Mouse (Mus musculus) CH12.LX (cell line): Measurements from ENCODE around the gene Nt5m. TPM values are rescaled to one million over a fixed set of nuclear protein-coding genes. Genes with fewer than 3 reads are reported as not detected.

Experiments used
- DNase-seq: peaks from one replicate; pipeline ENCODE4 v3.0.0-alpha.2; 2013; ENCODE audit errors: extremely low read depth
- H3K27ac ChIP-seq: 2 replicates; pipeline ENCODE4 v1.5.1; 2012; ENCODE audit warnings: low read depth, mild to moderate bottlenecking, control low read depth, moderate library complexity; ENCODE audit not compliant: insufficient read depth
- H3K27me3 ChIP-seq: replicated peaks from 2 replicates; pipeline ENCODE3; 2012; ENCODE audit warnings: inconsistent platforms
- H3K36me3 ChIP-seq, 2 experiments: replicated peaks in 1 of 2; 2 replicates each; pipeline versions ENCODE3 to v1.6.1; 2012; ENCODE audit warnings: inconsistent platforms in 1 of 2, low read length in 1 of 2, mild to moderate bottlenecking in 1 of 2, mixed read lengths in 1 of 2, moderate library complexity in 1 of 2; ENCODE audit not compliant: control insufficient read depth in 1 of 2, insufficient read depth in 1 of 2
- H3K4me1 ChIP-seq, 2 experiments: 2 replicates each; pipeline ENCODE4 v1.6.1; 2012; ENCODE audit warnings: inconsistent platforms in 1 of 2, moderate library complexity in 1 of 2; ENCODE audit not compliant: insufficient read depth in 2 of 2, control insufficient read depth in 1 of 2
- H3K4me2 ChIP-seq: 2 replicates; pipeline ENCODE4 v1.6.1; 2012; ENCODE audit warnings: low read depth, mild to moderate bottlenecking, control low read depth; ENCODE audit not compliant: poor library complexity, insufficient read depth, severe bottlenecking
- H3K4me3 ChIP-seq, 3 experiments: fragments of 150-350 bp in 1 of 3; sonication (generic) in 1 of 3; replicated peaks in 1 of 3; 2 replicates each; pipeline versions ENCODE3 to v1.5.1; 2011 to 2012; ENCODE audit warnings: low read depth in 2 of 3, low read length in 2 of 3, mild to moderate bottlenecking in 2 of 3, moderate library complexity in 2 of 3, control low read depth in 1 of 3, improper control_type of control experiment in 1 of 3, inconsistent platforms in 1 of 3, mixed read lengths in 1 of 3; ENCODE audit not compliant: poor library complexity in 1 of 3
- H3K79me2 ChIP-seq: replicated peaks from 2 replicates; pipeline ENCODE4 v1.6.1; 2012; ENCODE audit warnings: mild to moderate bottlenecking, moderate library complexity; ENCODE audit not compliant: control insufficient read depth, poor library complexity, insufficient read depth, severe bottlenecking; ENCODE audit errors: extremely low read depth
- H3K9ac ChIP-seq: 2 replicates; pipeline ENCODE4 v1.6.1; 2012; ENCODE audit warnings: low read depth, mild to moderate bottlenecking, control low read depth, moderate library complexity; ENCODE audit not compliant: insufficient read depth
- H3K9me3 ChIP-seq: replicated peaks from 2 replicates; pipeline ENCODE3; 2012; ENCODE audit warnings: low read length, inconsistent platforms, mixed read lengths
- BHLHE40 ChIP-seq: IDR thresholded peaks from 2 replicates; pipeline ENCODE4 v1.6.1; 2011; ENCODE audit warnings: mild to moderate bottlenecking, low read depth, low read length, improper control_type of control experiment
- CHD2 ChIP-seq: IDR thresholded peaks from 2 replicates; pipeline ENCODE4 v1.6.1; 2011; ENCODE audit warnings: low read length, improper control_type of control experiment
- CTCF ChIP-seq, 2 experiments: IDR thresholded peaks in 1 of 2; conservative IDR thresholded peaks in 1 of 2; 2 replicates each; pipeline ENCODE4 v1.5.1; 2011 to 2012; ENCODE audit warnings: low read depth in 2 of 2, low read length in 2 of 2, improper control_type of control experiment in 1 of 2, inconsistent platforms in 1 of 2, mild to moderate bottlenecking in 1 of 2, moderate library complexity in 1 of 2
- E2F4 ChIP-seq: IDR thresholded peaks from 2 replicates; pipeline ENCODE4 v1.6.1; 2011; ENCODE audit warnings: low read depth, low read length, improper control_type of control experiment; ENCODE audit not compliant: insufficient replicate concordance
- ELF1 ChIP-seq: IDR thresholded peaks from 2 replicates; pipeline ENCODE4 v1.6.1; 2014; ENCODE audit warnings: low read depth, mild to moderate bottlenecking, inconsistent platforms, low read length, improper control_type of control experiment
- IRF4 ChIP-seq: IDR thresholded peaks from 2 replicates; pipeline ENCODE4 v1.6.1; 2014; ENCODE audit warnings: low read depth, mild to moderate bottlenecking, inconsistent platforms, low read length, improper control_type of control experiment
- KAT2A ChIP-seq: IDR thresholded peaks from 2 replicates; pipeline ENCODE4 v1.6.1; 2012; ENCODE audit warnings: low read length, improper control_type of control experiment, inconsistent platforms; ENCODE audit not compliant: insufficient replicate concordance
- MAX ChIP-seq: IDR thresholded peaks from 2 replicates; pipeline ENCODE4 v1.6.1; 2011; ENCODE audit warnings: low read length, improper control_type of control experiment
- MAZ ChIP-seq: IDR thresholded peaks from 2 replicates; pipeline ENCODE4 v1.6.1; 2012; ENCODE audit warnings: low read depth, mild to moderate bottlenecking, inconsistent platforms, low read length, improper control_type of control experiment, moderate library complexity
- MXI1 ChIP-seq: IDR thresholded peaks from 2 replicates; pipeline ENCODE4 v1.6.1; 2011; ENCODE audit warnings: mild to moderate bottlenecking, low read depth, low read length, improper control_type of control experiment
- NRF1 ChIP-seq: IDR thresholded peaks from 2 replicates; pipeline ENCODE4 v1.6.1; 2014; ENCODE audit warnings: low read depth, mild to moderate bottlenecking, inconsistent platforms, low read length, improper control_type of control experiment, moderate library complexity
- PAX5 ChIP-seq: IDR thresholded peaks from 2 replicates; pipeline ENCODE4 v1.6.1; 2012; ENCODE audit warnings: low read length, inconsistent platforms, mixed read lengths
- POLR2A ChIP-seq: IDR thresholded peaks from 2 replicates; pipeline ENCODE4 v1.6.1; 2011; ENCODE audit warnings: low read depth, mild to moderate bottlenecking, improper control_type of control experiment, low read length
- POLR2AphosphoS2 ChIP-seq: IDR thresholded peaks from 2 replicates; pipeline ENCODE4 v1.6.1; 2011; ENCODE audit warnings: low read depth, low read length, improper control_type of control experiment
- SIN3A ChIP-seq: IDR thresholded peaks from 2 replicates; pipeline ENCODE4 v1.6.1; 2012; ENCODE audit warnings: low read length, improper control_type of control experiment, inconsistent platforms
- SMC3 ChIP-seq: IDR thresholded peaks from 2 replicates; pipeline ENCODE4 v1.6.1; 2011; ENCODE audit warnings: low read depth, low read length, improper control_type of control experiment
- TCF12 ChIP-seq: IDR thresholded peaks from 2 replicates; pipeline ENCODE4 v1.6.1; 2014; ENCODE audit warnings: low read depth, mild to moderate bottlenecking, inconsistent platforms, low read length, improper control_type of control experiment
- USF1 ChIP-seq: IDR thresholded peaks from 2 replicates; pipeline ENCODE4 v1.6.1; 2014; ENCODE audit warnings: low read depth, mild to moderate bottlenecking, inconsistent platforms, low read length, improper control_type of control experiment
- USF2 ChIP-seq: conservative IDR thresholded peaks from 2 replicates; pipeline ENCODE4 v1.6.1; 2011; ENCODE audit warnings: low read depth, low read length, improper control_type of control experiment
- ZC3H11A ChIP-seq: IDR thresholded peaks from 2 replicates; pipeline ENCODE4 v1.6.1; 2012; ENCODE audit warnings: low read depth, mild to moderate bottlenecking, inconsistent platforms, low read length, improper control_type of control experiment
- ZMIZ1 ChIP-seq: IDR thresholded peaks from 2 replicates; pipeline ENCODE4 v1.6.1; 2012; ENCODE audit warnings: low read depth, mild to moderate bottlenecking, inconsistent platforms, low read length, improper control_type of control experiment
- ZNF384 ChIP-seq: IDR thresholded peaks from 2 replicates; pipeline ENCODE4 v1.6.1; 2012; ENCODE audit warnings: low read depth, low read length, improper control_type of control experiment, inconsistent platforms
- dilution Hi-C: fragments of 300-500 bp; cut with MboI; formaldehyde crosslinking; loops from 2 replicates; pipeline ENCODE4 v1.14.3; 2020; ENCODE audit warnings: low sequenced_read_pairs; ENCODE audit not compliant: extremely low pct_unique_long_range_greater_than_20kb, extremely low pct_ligation_motif_present
- in situ Hi-C: fragments of 300-500 bp; cut with MboI; formaldehyde crosslinking; loops from 3 replicates; pipeline ENCODE4 v1.14.3; 2019; ENCODE audit warnings: low sequenced_read_pairs, low pct_ligation_motif_present, low pct_unique_long_range_greater_than_20kb, mixed read lengths
- polyA plus RNA-seq: library from polyadenylated mRNA; unstranded; fragments of >175 nt; gene quantifications from 2 replicates; pipeline ENCODE4 v1.2.1, GENCODE M21; 2012; ENCODE audit warnings: low read depth; ENCODE audit not compliant: insufficient read length
- total RNA-seq, 2 experiments: library from RNA; depleted of rRNA; stranded (reverse); fragments of 300-350 nt in 1 of 2; fragments of >200 nt in 1 of 2; gene quantifications; 2 replicates each; pipeline ENCODE4 v1.2.3; 2012 to 2014

The Nt5m gene
- total and polyA plus RNA-seq, 3 experiments, result 22.3 to 25.7 (median 24.3) TPM

GRCm38 (mm10) chr11:59805656-59806055 lies 33.6 kb upstream of the Nt5m start:
- no peak overlapping the region for H3K27ac ChIP-seq
- no peaks in the 10 kb centered on the region for H3K9me3 ChIP-seq
- H3K4me1 ChIP-seq, result peaks cover 4 to 46% of the 10 kb centered on the region in 2 experiments
- no peaks in the 10 kb centered on the region for H3K27me3 ChIP-seq
- peaks cover 64 to 71% of the 10 kb centered on the region in 2 experiments for H3K36me3 ChIP-seq
- TF ChIP-seq PAX5 (no peak), IRF4 (no peak), POLR2AphosphoS2 (no peak), KAT2A (no peak), SMC3 (no peak), MXI1 (no peak)
- TF ChIP-seq, all 38 proteins: peak for 0
- Histone ChIP-seq H3K4me3 (no peak overlapping the region), H3K79me2 (peaks cover 16% of the 10 kb centered on the region), H3K9ac (no peak overlapping the region), H3K4me2 (no peak overlapping the region)
- DNase-seq, result no peak
- dilution Hi-C loops, result no loop called here
- in situ Hi-C loops, result no loop called here

- in situ Hi-C loops, result no loop called here
- dilution Hi-C loops, result no loop called here
- no peaks in the 10 kb centered on the region for H3K9me3 ChIP-seq
- peak overlapping the region; percentile 97; the same call in 1 of the 2 replicates for H3K9ac ChIP-seq
- 0 out of 2 replicates have a peak overlapping the region, but pooled peaks have one; percentile 5 for H3K27ac ChIP-seq
- peaks cover 40 to 48% of the 10 kb centered on the region in 2 experiments for H3K36me3 ChIP-seq
- TF ChIP-seq POLR2A (0 out of 2 replicates have a peak, but pooled peaks have one; percentile 14), CTCF (conservative IDR thresholded peaks at IDR 0.05 in 1 of 2, IDR thresholded peaks at IDR 0.05 in 1 of 2; ENCODE audit: low read depth in 2 of 2, low read length in 2 of 2) (peak in 1 of 2 experiments; percentile 63; a peak in 2 of 4 replicates), MAX (peak; percentile 21; the same call in 1 of the 2 replicates), ZNF384 (peak; percentile 9; the same call in 1 of the 2 replicates), ZC3H11A (no peak)
- peaks cover 9 to 62% of the 10 kb centered on the region in 2 experiments for H3K4me1 ChIP-seq
- no peak for DNase-seq
- no peaks in the 10 kb centered on the region for H3K27me3 ChIP-seq
- H3K4me2 ChIP-seq, result peak overlapping the region; percentile 89
- H3K4me3 ChIP-seq, result peak overlapping the region; percentile 67 to 96 (median 92)
- peaks cover 16% of the 10 kb centered on the region for H3K79me2 ChIP-seq
Observed at GRCm38 (mm10) chr11:59808170-59808960, 30.9 kb upstream of the Nt5m start.

GRCm38 (mm10) chr11:59809071-59809669 lies 30.1 kb upstream of the Nt5m start:
- no peak for TF ChIP-seq POLR2AphosphoS2
- no peak for TF ChIP-seq E2F4
- TF ChIP-seq MAZ, result peak; percentile 28; the same call in 1 of the 2 replicates
- TF ChIP-seq NRF1, result no peak
- TF ChIP-seq CHD2, result peak; percentile 63
- peak; percentile 96 for TF ChIP-seq BHLHE40
- TF ChIP-seq ELF1, result no peak
- TF ChIP-seq USF2, result peak; percentile 55
- no peak; the same call in 1 of the 2 replicates for TF ChIP-seq ZMIZ1
- peak; percentile 74; the same call in 1 of the 2 replicates for TF ChIP-seq MAX
- TF ChIP-seq SIN3A, result peak; percentile 59; the same call in 1 of the 2 replicates
- TF ChIP-seq USF1, result peak; percentile 65
- TF ChIP-seq IRF4, result no peak
- peak; percentile 50 for TF ChIP-seq MXI1
- no peak for TF ChIP-seq TCF12
- H3K27ac ChIP-seq, result peak overlapping the region; percentile 94
- H3K9ac ChIP-seq, result peak overlapping the region; percentile 97
- dilution Hi-C loops (no loop called here), in situ Hi-C loops (no loop called here)
- peak; percentile 50 for DNase-seq
- H3K36me3 ChIP-seq, result peaks cover 35 to 40% of the 10 kb centered on the region in 2 experiments
- H3K27me3 ChIP-seq, result no peaks in the 10 kb centered on the region
- no peaks in the 10 kb centered on the region for H3K9me3 ChIP-seq
- H3K4me3 ChIP-seq, result peak overlapping the region; percentile 67 to 96 (median 92)
- H3K4me1 ChIP-seq, result peaks cover 9 to 61% of the 10 kb centered on the region in 2 experiments
- peaks cover 16% of the 10 kb centered on the region for H3K79me2 ChIP-seq
- peak overlapping the region; percentile 89 for H3K4me2 ChIP-seq
